Mouse (Mus musculus) lung, adult 2 months (tissue): Measurements from ENCODE around the gene Rsph9.

ENCODE experiments used
- CTCF ChIP-seq: fragments of 200-500 bp; IDR thresholded peaks from 2 replicates; pipeline ENCODE4 v1.5.1; 2011; ENCODE audit warnings: mild to moderate bottlenecking, low read length, control low read depth; ENCODE audit not compliant: insufficient read depth
- POLR2A ChIP-seq: fragments of 200-500 bp; IDR thresholded peaks from 2 replicates; pipeline ENCODE4 v1.6.1; 2011; ENCODE audit warnings: low read depth, mild to moderate bottlenecking, control low read depth, low read length, borderline replicate concordance; ENCODE audit errors: extremely low read depth

- no peak for TF ChIP-seq CTCF
- no peak for TF ChIP-seq POLR2A
Observed at GRCm38 (mm10) chr17:46123285-46123684, 20.7 kb downstream of the Rsph9 start.
